Mouse (Mus musculus) stomach, embryonic 14.5 days (tissue): Measurements from ENCODE around the gene Acot11. TPM values are rescaled to one million over a fixed set of nuclear protein-coding genes. Genes with fewer than 3 reads are reported as not detected.

Experiments used
- ATAC-seq: fragments of 200-750 bp; cut with Nextera tagmentation; 2 replicates; pipeline ENCODE4 v1.8.0; 2017; ENCODE audit warnings: low read depth, moderate TSS enrichment; ENCODE audit not compliant: insufficient number of reproducible peaks, insufficient read depth, low FRiP score
- H3K27ac ChIP-seq: fragments of 300-500 bp; sonication (generic); 2 replicates; pipeline ENCODE4 v1.5.1; 2014; ENCODE audit warnings: mild to moderate bottlenecking, low read length, moderate library complexity, mixed read lengths
- H3K27me3 ChIP-seq: fragments of 300-500 bp; sonication (generic); 2 replicates; pipeline ENCODE4 v1.6.1; 2014; ENCODE audit warnings: low read length, control low read depth, mixed read lengths; ENCODE audit not compliant: control insufficient read depth, insufficient read depth
- H3K36me3 ChIP-seq: fragments of 300-500 bp; sonication (generic); 2 replicates; pipeline ENCODE4 v1.6.1; 2014; ENCODE audit warnings: mild to moderate bottlenecking, control low read depth, low read length, moderate library complexity, mixed read lengths; ENCODE audit not compliant: control insufficient read depth, insufficient read depth
- H3K4me1 ChIP-seq: fragments of 300-500 bp; sonication (generic); 2 replicates; pipeline ENCODE4 v1.6.1; 2014; ENCODE audit warnings: low read length, control low read depth, mixed read lengths; ENCODE audit not compliant: control insufficient read depth, insufficient read depth
- H3K4me2 ChIP-seq: fragments of 300-500 bp; sonication (generic); replicated peaks from 2 replicates; pipeline ENCODE4 v1.6.1; 2014; ENCODE audit warnings: low read depth, low read length, control low read depth
- H3K4me3 ChIP-seq: fragments of 300-500 bp; sonication (generic); 2 replicates; pipeline ENCODE4 v1.5.1; 2014; ENCODE audit warnings: low read depth, low read length, control low read depth
- H3K9ac ChIP-seq: fragments of 300-500 bp; sonication (generic); replicated peaks from 2 replicates; pipeline ENCODE4 v1.6.1; 2014; ENCODE audit warnings: low read depth, mild to moderate bottlenecking, control low read depth, low read length, moderate library complexity, mixed read lengths
- H3K9me3 ChIP-seq: fragments of 300-500 bp; sonication (generic); 2 replicates; pipeline ENCODE4 v1.6.1; 2016; ENCODE audit warnings: low read depth, low read length, control low read depth; ENCODE audit not compliant: control insufficient read depth
- WGBS: fragments of 180-500 bp; shearing (Covaris S2); extraction: QIAGEN DNeasy Blood & Tissue Kit; methylation state at CpG from one replicate; pipeline ENCODE4 v1.1.7; 2014; 5-methylcytosine and 5-hydroxymethylcytosine counted together
- polyA plus RNA-seq: library from polyadenylated mRNA; unstranded; fragments of >200 nt; fragmentation: Nextera tagmentation; extraction: Ambion mirVana; gene quantifications from 2 replicates; pipeline ENCODE4 v1.2.1, GENCODE M21; 2014

Acot11 gene
- polyA plus RNA-seq: 3.7 and 3.9 TPM in 2 replicates

DNA sequence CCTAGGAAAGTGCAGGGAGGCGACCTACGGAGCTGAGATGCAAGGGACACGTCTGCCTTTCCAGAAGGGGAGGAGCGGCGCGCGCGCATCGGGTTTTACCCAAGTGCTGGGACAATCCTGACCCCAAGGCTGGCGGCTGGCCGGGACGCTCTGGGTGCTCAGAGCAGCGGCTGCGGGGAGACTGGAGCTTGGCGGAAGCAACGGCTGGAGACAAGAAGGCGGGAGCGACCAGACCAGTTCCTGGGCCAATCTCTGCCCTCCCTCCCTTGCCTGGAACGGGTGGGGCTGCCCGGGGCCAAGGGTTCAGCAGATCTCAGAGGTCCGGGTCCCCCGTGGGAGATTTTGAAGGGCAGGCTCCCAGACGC is at the start of gene Acot11:
TSS of gene Acot11 (minus strand) at position 89 of the 365 bp plus-strand sequence.
- Histone ChIP-seq H3K9me3 (no peaks in the 10 kb centered on the region), H3K4me3 (peak within 1 kb of the TSS; percentile 19; the same call in 1 of the 2 replicates), H3K4me2 (peak within 1 kb of the TSS; percentile 53), H3K9ac (no peak within 1 kb of the TSS; the same call in 1 of the 2 replicates), H3K27ac (peak within 1 kb of the TSS; percentile 39; the same call in 1 of the 2 replicates), H3K4me1 (peaks cover 7% of the 10 kb centered on the region; the same call in 1 of the 2 replicates), H3K36me3 (no peaks in the 10 kb centered on the region), H3K27me3 (no peaks in the 10 kb centered on the region)
- ATAC-seq: peak; percentile 64; the same call in 1 of the 2 replicates
- WGBS: 5% methylated on average over 22 of the region's 23 CpGs

DNA sequence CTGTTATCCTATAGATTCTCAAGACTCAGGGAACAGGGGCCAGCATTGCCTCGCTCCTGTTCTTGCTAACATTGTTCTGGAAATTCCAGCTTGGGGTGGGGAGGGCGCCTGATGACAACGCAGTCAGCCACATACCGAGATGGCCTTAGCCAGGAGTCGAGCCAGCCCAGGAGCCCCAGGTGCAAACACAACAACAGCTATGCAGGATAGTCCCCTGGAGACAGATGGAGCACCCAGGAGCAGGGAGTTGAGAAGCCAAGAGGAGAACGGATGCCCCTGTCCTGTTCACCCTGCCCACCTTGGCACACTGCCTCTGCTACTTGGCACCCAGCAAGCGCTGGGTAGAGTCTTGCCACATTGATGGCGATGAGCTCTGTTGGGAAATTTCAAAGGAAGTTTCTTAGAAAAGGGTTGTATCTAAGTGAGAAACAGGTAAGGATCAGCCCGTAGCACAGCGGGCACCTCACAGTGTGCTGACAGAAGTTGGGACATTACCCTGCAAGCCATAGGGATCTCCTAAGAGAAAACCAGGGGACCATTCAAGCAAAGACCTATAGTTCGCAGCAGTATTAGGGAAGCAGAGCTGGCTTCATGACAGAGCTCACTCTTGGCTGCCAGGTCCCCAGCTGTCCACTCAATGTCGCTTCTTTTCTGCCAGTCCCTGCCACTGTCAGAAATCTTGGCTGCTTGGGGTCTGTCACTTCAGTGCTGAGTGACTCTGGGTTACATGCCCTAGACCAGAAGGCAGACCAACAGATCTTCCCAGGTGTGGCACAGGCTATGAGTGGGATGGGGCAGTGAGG is 43.7 kb upstream of the Acot11 start:
- H3K9ac ChIP-seq: no peak overlapping the region

DNA sequence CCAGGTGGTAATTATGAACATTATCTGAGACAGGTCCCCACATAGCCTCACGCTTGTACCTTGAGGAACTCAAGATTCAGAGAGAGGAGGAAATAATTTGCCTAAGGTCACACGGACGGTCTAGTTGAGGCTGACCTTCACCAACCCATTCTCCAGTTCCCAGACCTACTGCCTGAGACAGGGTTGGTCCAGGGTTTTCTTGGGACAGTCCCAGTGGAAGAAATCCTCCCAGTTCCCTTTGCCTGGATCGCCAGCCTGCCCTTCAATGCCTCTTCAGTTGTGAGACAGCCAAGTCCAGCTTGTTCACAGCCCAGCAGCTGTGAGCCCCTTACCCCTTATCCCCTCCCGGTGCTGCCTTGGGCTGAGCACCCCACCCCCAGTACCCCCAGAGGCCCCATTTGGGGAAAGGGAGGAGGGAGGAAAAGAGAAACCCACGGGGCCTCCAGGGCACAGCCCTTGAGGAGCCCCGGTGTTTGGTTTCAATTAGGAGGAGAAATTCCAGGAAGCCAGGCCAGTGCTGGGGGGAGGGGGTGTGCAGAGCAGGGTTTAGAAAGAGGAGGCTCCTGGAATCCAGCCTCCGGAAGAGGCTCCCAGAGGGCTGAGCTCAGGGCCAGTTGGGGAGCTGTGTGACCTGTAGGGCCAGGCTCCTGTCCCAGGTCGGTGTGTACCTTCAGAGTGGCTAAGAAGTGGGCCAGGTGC is 42.9 kb upstream of the Acot11 start:
- Histone ChIP-seq H3K36me3 (no peaks in the 10 kb centered on the region), H3K4me3 (no peak overlapping the region), H3K27ac (peak overlapping the region; percentile 91), H3K4me2 (peak overlapping the region; percentile 31), H3K9me3 (no peaks in the 10 kb centered on the region), H3K9ac (no peak overlapping the region), H3K4me1 (peaks cover 28% of the 10 kb centered on the region), H3K27me3 (no peaks in the 10 kb centered on the region)
- WGBS: 5% methylated on average over 9 of the region's 9 CpGs
- ATAC-seq: peak; percentile 91

More for the DNA sequence above, 43.7 kb upstream of the Acot11 start:
- H3K4me3 ChIP-seq: no peak overlapping the region
- ATAC-seq: peak; percentile 56
- H3K36me3 ChIP-seq: no peaks in the 10 kb centered on the region
- 47% methylated on average over 12 of the region's 12 CpGs for WGBS
- no peaks in the 10 kb centered on the region for H3K27me3 ChIP-seq
- peaks cover 25% of the 10 kb centered on the region for H3K4me1 ChIP-seq
- no peaks in the 10 kb centered on the region for H3K9me3 ChIP-seq
- peak overlapping the region; percentile 31 for H3K4me2 ChIP-seq
- H3K27ac ChIP-seq: peak overlapping the region; percentile 91

DNA sequence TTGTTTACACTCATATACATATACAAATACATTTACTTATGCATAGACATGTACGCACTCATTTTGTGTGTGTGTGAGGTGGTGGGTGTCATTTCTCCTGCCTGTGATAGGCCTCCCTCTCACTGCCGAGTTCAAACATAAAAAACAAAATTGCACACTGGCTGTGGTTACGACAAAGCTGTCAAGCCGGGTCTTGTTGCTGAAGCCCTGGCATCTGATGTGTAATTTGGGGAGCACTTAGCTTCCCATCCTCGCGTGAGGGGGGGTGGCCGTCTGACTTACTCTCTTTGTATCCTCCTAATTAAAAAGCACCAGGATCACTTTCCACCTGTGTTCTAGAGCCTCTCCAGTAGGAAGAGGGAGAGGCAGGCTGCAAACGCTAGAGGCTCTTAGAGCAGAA is 37.8 kb upstream of the Acot11 start:
- no peak for ATAC-seq
- Histone ChIP-seq H3K27me3 (no peaks in the 10 kb centered on the region), H3K36me3 (no peaks in the 10 kb centered on the region), H3K27ac (no peak overlapping the region), H3K4me3 (no peak overlapping the region), H3K4me1 (peaks cover 44% of the 10 kb centered on the region), H3K9ac (no peak overlapping the region), H3K4me2 (no peak overlapping the region), H3K9me3 (no peaks in the 10 kb centered on the region)
- 46% methylated on average over 8 of the region's 8 CpGs for WGBS

DNA sequence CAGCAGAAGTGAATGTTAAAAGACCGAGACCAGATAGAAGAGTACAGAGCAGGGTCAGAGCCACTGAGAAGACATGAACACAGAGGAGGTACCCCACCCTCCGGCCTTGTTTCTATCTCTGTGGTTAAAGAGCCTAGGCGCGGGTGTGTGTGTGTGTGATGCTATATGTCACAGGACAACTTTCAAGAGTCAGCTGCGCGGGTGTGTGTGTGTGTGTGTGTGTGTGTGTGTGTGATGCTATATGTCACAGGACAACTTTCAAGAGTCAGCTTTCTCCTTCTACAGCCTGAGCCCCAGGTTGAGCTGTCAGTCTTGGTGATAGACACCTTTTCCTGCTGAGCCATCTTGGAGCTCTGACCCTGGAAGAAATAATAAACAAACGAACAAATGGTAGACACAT is 37.1 kb upstream of the Acot11 start:
- H3K27ac ChIP-seq: peak overlapping the region; percentile 99; the same call in 1 of the 2 replicates
- no peak overlapping the region for H3K9ac ChIP-seq
- H3K27me3 ChIP-seq: no peaks in the 10 kb centered on the region
- no peaks in the 10 kb centered on the region for H3K9me3 ChIP-seq
- 41% methylated on average over 7 of the region's 7 CpGs for WGBS
- no peak overlapping the region for H3K4me3 ChIP-seq
- ATAC-seq: no peak
- peaks cover 43% of the 10 kb centered on the region for H3K4me1 ChIP-seq
- H3K4me2 ChIP-seq: no peak overlapping the region
- H3K36me3 ChIP-seq: no peaks in the 10 kb centered on the region

DNA sequence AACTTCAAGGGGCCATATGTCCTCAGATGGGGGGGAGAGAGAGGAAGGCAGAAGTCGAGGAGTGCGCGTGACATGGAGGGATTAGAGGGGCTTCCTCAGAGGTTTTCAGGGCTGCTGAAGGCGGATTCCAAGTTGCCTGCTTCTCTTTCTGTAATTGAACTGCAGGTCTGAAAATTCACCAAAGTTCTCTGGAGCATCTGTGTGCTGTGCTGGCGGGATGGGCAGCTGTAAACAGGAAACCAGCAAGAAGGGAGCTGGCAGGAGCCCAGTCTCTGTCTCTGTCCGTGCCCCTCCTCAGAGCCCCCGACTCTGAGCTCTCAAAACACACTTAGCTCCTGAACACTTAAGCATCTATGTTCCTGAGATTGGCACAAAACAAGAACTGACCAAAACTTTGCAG is 36.5 kb upstream of the Acot11 start:
- Histone ChIP-seq H3K27ac (peak overlapping the region; percentile 99), H3K4me2 (no peak overlapping the region), H3K4me1 (peaks cover 41% of the 10 kb centered on the region), H3K36me3 (no peaks in the 10 kb centered on the region), H3K27me3 (no peaks in the 10 kb centered on the region), H3K9ac (no peak overlapping the region), H3K4me3 (no peak overlapping the region), H3K9me3 (no peaks in the 10 kb centered on the region)
- ATAC-seq: no peak
- 14% methylated on average over 7 of the region's 7 CpGs for WGBS

DNA sequence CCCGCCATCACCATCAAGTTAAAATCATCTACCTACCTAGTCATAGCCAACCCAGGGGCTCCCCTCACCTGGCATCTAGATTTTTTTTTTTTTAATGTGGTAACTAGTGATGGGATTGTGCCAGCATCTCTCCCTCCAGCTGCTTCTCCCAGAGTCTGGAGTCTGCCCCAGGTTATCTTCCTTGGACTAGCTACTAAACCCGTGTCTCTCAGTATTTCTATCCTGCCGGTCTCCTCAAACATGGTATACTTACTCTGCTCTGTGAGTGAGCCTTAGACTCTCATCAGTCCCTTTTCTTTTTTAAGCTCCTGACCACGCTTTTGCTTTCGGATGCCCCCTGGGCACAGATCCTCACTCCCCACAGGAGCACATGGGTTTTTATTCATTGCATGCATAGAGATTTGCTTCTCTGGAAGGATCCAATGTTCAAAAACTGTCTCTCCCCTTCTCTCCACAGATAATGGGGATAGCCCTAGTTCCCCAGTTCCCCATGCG is 35.9 kb upstream of the Acot11 start:
- no peaks in the 10 kb centered on the region for H3K36me3 ChIP-seq
- H3K27ac ChIP-seq: peak overlapping the region; percentile 99
- ATAC-seq: no peak
- WGBS: 19% methylated on average over 6 of the region's 6 CpGs
- H3K4me1 ChIP-seq: peaks cover 41% of the 10 kb centered on the region
- H3K27me3 ChIP-seq: no peaks in the 10 kb centered on the region
- H3K9ac ChIP-seq: peak overlapping the region; percentile 40; the same call in 1 of the 2 replicates
- H3K4me2 ChIP-seq: peak overlapping the region; percentile 99
- H3K4me3 ChIP-seq: peak overlapping the region; percentile 59; the same call in 1 of the 2 replicates
- H3K9me3 ChIP-seq: no peaks in the 10 kb centered on the region

DNA sequence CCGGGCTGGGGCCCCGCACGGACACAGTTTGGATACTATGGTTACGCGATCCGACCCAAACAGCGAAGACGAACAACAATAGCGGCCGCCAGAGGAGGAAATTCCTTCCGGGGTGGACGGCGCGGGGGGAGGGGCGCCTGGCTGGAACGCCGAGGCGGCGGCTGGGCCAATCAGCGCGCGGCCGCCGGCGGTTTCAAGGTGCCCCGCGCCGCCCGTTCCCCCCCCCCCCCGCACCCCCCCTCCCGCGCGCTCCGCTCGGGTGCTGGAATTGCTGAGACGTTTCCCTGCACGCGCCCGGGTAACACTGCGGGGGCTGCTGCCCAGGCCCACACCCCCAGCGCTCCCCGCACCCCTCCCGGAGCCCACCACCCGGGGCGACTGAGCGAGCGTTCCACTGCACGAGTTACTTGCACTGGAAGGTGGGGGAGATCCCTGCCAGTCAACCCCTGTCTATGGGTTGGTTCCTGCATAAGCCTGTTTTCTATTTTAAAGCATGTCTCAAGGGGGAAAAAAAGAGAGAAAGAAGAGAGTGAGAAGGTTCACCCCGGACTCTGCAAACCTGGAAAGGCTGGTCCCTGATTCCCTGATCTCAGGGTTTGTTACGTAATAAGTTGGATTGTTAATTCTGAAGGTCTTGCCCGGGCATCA is 35.3 kb upstream of the Acot11 start:
- peak overlapping the region; percentile 99 for H3K27ac ChIP-seq
- H3K4me2 ChIP-seq: peak overlapping the region; percentile 99
- peaks cover 41% of the 10 kb centered on the region for H3K4me1 ChIP-seq
- ATAC-seq: peak; percentile 48
- no peaks in the 10 kb centered on the region for H3K9me3 ChIP-seq
- WGBS: 1% methylated on average over 37 of the region's 51 CpGs
- no peaks in the 10 kb centered on the region for H3K36me3 ChIP-seq
- H3K4me3 ChIP-seq: peak overlapping the region; percentile 59
- H3K27me3 ChIP-seq: no peaks in the 10 kb centered on the region
- H3K9ac ChIP-seq: peak overlapping the region; percentile 74
